Mouse (Mus musculus): Measurements from ENCODE around the gene Rgs8.

Gene Rgs8

DNA sequence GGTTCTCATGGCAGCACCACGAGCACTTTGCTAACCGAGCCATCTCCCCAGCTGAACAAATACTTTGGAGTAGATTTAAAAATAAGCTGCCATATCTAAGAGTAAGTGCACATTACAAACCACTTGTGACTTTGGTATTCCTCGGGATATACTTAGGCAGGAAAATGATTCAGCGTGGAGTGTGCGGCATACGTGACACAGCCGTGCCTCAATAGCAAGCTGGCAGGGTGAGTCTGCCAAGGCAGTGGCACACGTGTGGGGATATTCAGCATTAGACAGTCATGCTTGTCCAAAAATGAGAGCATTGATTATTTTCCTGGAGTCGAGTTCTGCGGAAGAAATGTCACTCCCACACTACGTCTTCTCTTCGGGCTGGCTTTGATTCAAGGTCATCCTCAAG lies 21.1 kb downstream of the Rgs8 start:
- no peak for DNase-seq (ENCODE audit: extremely low read depth, low read depth, low spot score)

DNA sequence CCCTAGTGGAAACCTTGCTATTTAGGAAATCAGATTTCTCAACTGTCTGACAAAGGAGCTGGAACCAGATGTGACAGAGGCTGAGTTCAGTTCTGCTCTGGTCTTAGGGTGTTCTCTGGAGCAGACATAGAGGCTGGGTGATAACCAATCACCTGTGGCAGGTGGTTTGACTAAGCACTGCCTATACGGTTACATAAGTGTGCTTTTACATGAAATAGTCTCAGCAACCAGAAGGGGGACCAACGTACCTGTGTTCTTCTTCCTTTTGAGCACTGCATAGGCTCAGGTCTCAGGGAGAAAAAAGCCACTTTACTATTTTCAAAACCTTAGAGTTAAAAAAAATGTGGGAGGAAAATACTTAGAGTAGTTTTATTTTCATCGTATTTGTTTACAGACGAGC lies 22.8 kb downstream of the Rgs8 start:
- no peak for DNase-seq (ENCODE audit: extremely low read depth, low read depth, low spot score)

DNA sequence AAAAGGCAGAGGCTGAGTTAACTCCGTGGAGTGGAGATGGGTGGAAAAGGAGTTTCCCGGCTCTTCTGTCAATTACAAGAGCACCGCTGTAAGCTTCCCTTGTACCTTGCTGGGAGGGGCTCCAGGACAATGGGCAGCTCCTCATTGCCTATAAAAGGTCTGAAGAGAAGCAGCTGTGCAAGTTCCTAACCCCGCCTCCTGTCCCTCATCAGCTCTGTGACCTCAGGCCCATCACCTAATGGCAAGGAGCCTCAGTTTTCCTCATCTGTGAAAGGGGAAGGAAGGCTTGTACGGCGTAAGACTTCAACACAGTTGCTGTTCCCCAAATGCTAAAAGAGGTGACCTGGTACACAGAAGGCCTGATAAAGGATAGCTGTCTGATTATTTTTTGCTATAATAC lies 24.8 kb downstream of the Rgs8 start:
- DNase-seq (ENCODE audit: extremely low read depth, low read depth, low spot score): no peak

DNA sequence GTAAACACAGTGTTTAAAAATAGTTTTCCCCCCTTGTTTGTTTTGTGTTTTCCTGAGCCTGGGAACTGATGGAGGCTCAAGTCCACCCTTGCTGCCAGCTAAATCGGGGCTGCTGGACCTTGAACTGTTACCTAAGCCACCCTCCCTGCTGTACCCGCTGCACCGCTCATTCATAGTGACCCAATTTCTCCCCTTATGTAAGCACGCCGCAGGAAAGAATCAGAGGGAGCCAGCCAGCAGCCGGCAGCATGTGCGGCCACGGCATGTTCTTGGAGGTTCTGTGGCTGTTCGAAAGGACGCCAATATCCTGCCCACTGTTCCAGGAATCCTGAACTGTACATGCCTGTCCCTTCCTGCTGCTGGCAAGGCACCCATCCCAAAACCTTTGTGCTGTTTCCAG lies 26.3 kb downstream of the Rgs8 start:
- DNase-seq (ENCODE audit: extremely low read depth, low read depth, low spot score): peak; percentile 79

DNA sequence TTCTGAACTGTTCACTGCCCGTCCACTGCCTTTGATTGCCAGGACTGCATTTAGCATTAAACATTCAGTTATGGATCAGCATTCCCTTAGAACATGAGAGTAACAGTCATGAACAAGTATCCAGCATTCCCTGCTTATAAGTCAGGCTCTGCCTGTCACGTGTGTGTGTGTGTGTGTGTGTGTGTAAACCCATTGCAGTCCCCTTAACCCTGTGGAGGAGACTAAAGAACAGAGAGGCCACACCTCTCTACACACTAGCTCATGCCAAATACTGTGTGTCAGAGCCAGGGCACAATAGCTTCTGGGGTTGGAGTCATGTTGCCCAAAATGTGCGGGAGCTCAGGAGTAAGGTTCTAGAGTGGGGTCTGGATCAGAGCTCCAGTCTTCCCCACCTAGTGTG lies 26.8 kb downstream of the Rgs8 start:
- no peak for DNase-seq (ENCODE audit: extremely low read depth, low read depth, low spot score)

DNA sequence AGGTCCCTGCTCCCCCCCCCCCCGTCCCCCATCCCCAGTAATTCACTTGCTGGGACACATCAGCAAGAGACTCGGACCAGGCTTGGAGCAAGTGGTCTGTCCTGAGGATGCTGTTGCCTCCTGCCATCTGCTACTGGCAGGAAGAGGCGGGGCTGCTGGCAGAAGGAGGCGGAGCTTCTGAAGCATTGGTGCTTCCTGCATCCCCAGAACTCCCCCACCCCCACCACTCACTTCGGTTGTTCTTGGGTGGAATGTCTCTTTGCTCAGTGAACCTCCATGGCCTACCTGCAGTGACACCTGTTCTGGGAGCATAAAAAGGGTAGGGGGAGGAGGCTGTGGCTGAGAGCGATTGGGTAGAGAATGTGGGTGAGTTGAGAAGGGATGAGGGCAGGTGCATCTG lies 27.5 kb downstream of the Rgs8 start:
- DNase-seq (ENCODE audit: extremely low read depth, low read depth, low spot score): no peak

DNA sequence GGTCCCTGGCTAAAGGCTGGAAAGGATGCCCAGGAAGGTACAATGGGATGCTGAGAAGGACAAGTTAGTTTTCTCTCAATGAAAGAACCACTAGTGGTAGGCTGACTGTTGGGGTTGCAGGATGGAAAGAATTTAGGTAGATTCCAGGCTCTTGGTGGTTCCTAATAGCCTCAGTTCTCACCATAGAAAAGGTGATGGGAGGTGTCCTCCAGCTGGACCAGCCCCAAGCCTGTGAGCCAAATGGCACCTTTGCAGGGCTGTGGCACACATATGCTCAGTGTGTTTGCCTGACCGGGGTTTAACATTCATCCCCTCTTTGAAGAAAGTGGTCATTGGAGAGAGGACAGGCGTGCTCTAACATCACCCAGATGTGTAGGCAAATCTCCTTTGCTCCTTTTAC lies 28.2 kb downstream of the Rgs8 start:
- DNase-seq (ENCODE audit: extremely low read depth, low read depth, low spot score): no peak

DNA sequence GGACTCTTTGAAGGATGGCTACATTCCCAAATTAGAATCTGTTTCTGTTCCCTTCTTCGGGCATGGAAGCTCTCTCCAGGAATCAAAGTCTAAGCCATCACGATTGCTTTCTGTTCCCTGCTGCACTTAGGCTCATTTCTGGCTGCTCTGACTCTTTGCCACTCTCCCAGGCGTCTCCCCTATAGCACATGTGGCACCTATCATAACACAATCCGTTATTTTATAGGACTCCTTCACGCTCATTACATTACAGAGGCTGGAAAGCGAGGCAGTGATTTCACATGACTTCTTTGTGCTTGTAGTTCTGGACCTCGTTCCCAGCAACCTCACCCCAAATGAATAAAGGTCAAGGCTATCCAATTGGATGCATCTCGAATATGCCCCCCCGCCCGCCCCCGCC lies 30.4 kb downstream of the Rgs8 start:
- no peak for DNase-seq (ENCODE audit: extremely low read depth, low read depth, low spot score)

DNA sequence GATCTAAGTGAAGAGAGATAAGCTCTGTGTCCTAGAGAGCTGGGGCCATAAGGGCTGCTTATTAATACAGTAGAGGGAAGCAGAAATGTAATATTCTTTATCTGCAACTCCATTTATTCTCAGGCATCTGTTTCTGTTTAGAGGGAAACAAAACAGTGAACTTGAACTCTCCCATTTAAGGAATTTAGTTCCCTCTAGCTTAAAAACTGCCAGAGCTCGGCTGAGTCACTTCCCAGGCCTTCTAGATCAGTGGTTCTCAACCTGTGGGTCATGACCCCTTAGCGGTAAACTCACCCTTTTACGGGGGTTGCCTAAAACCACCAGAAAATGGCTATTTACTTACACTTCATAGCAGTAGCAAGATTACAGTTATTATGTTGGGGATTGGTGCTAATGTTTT lies 32.8 kb downstream of the Rgs8 start:
- no peak for DNase-seq (ENCODE audit: extremely low read depth, low read depth, low spot score)

DNA sequence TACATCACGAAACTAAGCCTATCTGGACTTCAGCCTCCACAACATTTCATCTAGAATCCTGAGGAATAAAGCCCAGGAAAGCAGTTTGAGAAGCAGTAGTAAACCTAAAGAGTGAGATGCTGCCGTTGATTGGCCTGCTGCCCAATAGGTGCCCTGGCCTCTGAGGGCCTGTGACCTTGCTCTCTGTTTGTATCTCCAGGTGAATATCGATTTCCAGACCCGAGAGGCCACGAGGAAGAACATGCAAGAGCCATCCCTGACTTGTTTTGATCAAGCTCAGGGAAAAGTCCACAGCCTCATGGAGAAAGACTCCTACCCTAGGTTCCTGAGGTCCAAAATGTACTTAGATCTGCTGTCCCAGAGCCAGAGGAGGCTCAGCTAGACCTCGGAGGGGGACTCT lies 39.7 kb downstream of the Rgs8 start:
- no peak for DNase-seq (ENCODE audit: extremely low read depth, low read depth, low spot score)

DNA sequence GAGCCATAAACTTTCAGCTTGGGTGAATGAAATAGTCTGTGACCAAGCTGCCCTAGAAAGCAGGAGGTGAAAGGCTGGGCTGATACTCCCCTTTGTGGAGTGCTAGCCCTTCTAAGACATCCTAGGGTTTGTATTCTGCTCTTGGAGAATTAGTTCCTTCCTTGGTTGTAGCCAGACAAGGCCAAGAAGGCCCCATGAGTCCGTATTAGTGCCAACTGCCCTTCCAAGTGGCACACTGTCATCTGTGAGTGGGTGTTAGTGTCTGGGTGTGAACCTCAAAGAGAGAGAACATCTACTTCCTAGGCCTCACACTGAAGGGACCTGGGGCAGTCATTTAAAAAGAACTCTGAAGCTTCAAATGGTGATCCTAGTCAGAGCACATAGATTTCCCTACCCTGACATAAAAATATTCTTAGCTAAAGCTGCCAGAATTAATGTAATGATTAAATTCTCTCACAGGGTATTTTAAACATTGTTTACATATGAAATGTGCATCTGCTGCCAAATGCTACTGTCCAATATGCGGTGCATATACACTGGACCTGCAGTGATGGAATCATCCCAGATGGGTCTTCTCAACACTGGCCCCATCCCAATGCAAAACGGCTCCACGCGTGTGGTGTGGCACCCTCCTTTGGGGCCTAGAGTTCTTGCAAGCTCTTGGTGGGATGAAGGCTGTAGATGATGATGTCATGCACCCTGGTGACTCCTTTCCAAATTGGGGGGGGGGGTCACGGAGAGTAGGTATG lies 41.7 kb downstream of the Rgs8 start:
- DNase-seq (ENCODE audit: extremely low read depth, low read depth, low spot score): no peak

DNA sequence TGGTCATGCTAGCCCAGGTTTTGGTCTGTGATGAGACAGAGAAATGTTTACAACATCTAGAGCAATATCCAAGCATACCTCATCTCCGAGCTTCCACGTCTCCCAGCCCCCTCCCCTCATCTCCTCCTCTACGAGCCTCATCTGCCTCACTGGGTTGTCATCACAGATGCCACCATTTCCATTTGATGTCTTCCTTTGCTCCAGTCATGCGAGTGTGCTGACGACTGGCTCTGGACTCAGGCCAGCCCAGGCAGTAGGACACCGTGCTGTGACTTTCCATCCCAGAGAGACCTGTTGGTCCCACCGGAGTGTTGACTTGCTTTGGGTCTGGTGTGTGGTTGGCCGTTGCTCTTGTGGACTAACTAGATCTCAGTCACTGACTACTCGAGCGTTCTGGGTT lies 42.6 kb downstream of the Rgs8 start:
- DNase-seq (ENCODE audit: extremely low read depth, low read depth, low spot score): no peak

DNA sequence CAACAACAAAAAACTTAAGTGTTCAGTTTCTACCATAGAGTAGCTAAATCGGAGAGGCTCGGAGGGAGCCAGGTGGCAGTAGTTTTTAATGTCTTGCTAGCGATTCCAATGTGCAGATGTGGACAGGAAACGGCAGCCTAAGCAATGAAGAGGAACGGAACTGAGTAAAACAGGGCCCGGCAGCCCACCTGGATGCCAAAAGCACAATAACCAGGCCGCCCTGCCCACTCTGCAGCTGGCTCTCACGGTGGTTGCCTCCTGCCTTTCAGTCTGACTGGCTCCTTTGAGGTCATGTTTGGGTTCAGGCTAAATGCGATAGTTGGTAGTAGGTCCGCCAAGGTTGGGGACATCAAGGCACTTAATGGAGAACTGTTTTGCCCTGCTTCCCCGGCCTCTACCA lies 43.3 kb downstream of the Rgs8 start:
- DNase-seq (ENCODE audit: extremely low read depth, low read depth, low spot score): no peak

DNA sequence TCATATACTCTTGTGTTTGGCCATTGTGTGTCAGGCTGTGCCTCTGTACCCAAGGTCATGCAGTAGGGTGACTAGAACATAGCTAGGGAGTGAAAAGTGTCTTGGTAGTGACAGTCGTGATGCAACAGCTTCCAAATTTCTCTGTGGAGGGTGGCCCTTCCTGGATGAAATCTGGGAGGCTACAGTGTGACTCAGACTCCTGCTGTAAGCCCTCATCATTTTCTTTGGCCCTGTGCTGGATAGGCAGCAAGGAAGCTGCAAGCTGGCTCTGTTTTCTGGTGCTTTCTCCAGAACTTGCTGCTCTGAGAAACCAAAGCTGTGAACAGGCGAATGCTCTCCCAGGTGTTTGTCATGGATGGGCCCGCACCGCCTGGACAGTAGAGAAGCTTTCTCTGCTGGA lies 43.7 kb downstream of the Rgs8 start:
- DNase-seq (ENCODE audit: extremely low read depth, low read depth, low spot score): no peak

DNA sequence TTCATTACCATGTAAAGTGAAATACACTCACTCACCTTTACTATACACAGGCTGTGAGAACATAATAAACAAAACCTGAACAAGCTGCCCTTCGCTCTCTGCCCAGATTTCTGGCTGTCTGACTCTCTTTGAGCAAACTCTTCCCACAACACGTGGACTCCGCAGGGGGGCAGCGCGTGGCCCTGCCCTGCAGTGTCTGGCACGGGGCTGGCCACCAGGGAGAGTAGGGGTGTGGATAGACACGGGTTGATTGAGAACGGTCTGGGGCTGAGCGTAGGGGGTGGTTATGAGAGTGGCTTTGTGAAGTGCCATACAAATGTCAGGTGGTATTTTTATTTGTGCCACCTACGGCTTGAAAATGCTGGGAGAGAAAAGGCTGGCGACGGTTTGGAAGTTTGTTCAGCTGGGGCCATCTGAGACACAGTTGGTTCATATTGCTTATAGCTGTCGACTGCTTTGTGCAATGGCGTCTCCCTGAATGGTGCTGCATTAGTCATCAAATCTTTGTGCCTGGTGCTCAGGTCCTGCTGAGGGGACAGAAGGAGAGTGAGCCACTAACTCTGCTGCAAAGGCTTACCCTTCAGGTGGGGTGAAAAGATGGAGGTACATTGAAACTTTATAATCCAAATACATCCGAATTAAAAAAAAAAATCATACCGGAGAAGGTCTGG lies 44.9 kb downstream of the Rgs8 start:
- no peak for DNase-seq (ENCODE audit: extremely low read depth, low read depth, low spot score)

DNA sequence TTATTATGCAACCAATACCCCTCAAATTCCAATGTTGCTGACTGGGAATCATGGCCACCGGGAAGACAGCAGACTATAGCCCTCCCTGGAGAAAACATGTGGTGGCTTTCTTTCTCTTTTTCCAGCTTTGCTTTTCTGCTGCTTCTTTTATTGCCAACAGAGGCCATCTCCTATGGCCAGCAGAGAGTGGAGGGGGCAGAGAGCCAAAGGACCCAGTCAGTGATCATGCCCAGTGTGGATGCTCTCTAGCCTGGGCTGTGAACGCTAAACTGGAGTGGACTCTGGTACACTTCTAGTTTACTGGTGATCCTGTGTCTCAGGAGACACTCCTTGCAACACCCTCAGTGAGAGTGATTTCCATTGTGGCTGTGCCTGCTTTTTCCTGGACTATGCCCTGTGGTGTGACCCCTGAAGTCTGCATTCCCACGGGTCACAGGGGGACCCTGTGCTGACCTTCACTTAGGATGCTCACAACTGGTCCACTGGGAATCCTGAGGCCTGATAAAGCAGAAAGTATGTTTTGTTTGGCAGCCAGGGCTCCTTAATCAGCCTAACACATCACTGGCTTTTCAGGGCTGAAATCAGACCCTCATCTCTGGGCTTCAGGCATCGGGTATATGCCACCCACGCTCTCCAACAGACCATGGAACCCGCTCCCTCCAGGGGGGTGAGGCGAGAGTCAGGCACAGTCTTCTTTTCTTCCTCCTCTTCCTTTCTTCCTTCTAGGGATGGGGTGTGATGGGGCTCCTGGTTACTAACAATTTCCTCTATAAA lies 45.7 kb downstream of the Rgs8 start:
- DNase-seq (ENCODE audit: extremely low read depth, low read depth, low spot score): no peak

DNA sequence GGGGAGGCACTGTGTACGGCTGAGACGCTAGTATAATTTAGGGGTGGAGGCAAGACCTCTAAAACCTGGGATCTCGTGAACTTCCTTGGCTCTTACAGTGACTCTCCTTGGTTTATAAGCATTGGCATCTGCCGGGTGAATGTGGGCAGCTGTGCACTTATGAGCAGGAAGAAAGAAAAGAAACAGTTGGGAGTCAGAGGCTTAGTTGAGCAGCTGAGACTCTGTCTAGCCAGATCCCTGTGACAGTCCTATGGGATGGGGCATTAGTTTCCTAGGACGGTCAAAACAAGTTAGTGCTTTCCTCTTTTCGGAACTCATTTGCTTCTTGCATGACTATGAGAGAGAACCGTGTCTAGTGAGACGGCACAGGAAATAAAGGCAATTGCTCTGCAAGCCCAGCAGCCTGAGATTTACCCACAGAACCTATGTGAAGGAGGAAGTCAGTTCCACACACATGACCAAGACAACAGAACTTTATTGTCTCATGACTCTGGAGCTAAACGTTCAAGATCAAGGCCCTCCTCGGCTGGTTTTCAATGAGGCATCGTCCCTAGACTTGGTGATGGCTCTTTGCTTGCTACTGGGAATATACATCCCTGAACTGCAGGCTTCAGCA lies 47.7 kb downstream of the Rgs8 start:
- no peak for DNase-seq (ENCODE audit: extremely low read depth, low read depth, low spot score)

DNA sequence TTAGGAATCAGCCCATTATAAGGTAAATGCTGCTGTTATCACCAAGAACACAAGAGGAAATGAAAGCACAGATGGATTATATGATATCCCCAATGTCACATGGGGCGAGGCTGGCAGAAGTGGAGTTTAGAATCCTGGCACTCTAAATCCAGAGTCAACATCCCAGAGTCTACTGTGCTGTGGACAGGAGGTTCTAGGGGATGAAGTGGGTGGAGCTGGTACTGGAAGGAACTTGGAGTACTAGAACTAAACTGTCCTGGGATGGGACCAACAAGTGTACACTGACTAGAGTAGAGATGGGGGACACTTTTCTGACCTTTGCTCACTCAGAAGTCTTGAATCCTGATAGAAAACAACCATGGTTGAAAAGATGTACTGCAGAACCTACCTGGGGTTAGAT lies 48.6 kb downstream of the Rgs8 start:
- DNase-seq (ENCODE audit: extremely low read depth, low read depth, low spot score): no peak

DNA sequence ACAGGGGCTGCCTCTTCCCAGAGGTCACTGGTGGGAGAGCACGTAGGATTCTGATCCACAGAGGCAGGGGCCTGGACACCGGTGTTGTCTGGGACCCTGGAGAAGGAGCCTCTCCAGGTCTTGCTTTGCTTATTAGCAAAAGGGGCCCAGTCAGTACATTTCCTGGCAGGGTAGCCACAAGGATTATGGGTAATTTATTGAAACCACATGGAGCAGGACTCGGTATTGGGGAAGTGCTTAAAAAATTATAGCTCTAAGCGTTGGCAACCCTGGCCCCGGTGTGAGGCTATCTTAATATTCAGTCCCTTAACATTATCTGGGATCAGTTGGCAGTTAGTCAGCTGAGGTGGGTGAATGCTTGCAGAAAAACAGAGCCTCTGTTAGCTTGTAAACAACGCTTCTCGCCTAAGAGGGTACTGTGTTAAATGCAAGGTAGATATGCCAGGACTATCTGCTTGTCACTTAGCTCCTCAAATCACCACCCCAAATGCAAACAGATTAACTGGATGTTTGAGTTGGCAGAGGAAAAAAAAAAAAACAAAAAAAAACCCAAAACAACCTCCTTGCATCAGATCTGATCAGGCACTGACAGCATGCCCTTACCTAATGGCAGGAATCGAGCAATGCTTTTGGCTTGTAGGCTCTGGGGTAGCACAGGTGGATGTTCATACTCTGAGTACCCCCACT lies 49.5 kb downstream of the Rgs8 start:
- DNase-seq (ENCODE audit: extremely low read depth, low read depth, low spot score): no peak

DNA sequence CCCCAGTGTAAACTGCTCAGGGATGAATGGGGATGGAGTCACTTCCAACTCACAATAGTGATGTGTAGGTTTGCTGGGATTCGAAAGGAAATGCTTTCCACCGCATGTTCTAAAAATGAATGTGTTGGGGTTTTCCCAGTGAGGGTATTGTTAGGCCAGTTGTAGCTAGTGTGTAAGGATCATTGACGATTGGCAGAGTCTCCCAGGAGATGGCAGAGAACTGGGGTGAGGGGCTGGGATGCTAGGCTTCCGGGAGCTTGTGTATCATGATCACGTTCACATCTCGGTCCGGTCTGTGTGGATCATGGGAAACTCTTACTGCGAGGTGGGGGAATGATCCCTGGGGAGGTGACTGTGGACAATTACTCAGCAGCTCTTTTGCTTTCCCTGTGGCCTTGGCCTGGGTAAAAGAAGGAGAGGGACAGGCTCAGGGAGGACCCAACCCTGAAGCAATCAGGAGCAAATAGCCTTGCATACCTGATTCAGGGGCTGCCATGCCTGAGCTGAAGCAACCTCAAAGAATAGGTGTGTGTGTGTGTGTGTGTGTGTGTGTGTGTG lies 50.1 kb downstream of the Rgs8 start:
- DNase-seq (ENCODE audit: extremely low read depth, low read depth, low spot score): no peak

DNA sequence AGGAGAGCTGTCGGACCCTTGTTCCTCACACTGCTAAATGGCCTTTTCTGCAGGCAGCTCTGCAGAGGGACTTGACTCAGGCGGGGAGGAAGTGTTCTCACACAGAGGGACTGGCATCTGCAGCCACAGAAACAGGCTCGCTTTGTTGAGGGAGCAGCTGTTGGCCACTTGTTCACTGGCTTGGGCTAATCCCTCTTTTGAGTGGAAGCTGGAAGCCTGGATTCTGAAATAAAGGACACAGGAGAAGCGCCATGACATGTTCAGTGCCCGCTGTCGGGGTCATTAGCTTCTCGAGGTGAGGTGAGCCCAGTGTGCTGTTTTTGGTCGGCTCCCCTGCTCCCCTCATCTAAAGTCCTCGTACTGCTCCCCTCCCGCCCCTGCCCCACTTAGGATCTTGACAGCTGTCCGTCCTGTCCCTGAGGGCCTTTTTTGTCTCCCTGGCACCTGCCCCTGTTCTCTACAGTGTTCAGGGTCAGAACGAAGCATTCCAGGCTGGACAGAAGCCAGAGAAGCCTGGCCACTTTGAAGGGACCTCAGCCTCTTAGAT lies 50.7 kb downstream of the Rgs8 start:
- DNase-seq (ENCODE audit: extremely low read depth, low read depth, low spot score): no peak

Data from fat pad, adult 2 months (tissue).